Mouse (Mus musculus): ENCODE results near the gene H3f3b.
A peak's percentile ranks its signal among the peaks of the same experiment; 100 is the strongest.
"Not testable (repeated sequence)": the region's sequence is repeated elsewhere in the genome, so short reads cannot be mapped to it uniquely, and the experiment has no call there.

Gene H3f3b

DNA sequence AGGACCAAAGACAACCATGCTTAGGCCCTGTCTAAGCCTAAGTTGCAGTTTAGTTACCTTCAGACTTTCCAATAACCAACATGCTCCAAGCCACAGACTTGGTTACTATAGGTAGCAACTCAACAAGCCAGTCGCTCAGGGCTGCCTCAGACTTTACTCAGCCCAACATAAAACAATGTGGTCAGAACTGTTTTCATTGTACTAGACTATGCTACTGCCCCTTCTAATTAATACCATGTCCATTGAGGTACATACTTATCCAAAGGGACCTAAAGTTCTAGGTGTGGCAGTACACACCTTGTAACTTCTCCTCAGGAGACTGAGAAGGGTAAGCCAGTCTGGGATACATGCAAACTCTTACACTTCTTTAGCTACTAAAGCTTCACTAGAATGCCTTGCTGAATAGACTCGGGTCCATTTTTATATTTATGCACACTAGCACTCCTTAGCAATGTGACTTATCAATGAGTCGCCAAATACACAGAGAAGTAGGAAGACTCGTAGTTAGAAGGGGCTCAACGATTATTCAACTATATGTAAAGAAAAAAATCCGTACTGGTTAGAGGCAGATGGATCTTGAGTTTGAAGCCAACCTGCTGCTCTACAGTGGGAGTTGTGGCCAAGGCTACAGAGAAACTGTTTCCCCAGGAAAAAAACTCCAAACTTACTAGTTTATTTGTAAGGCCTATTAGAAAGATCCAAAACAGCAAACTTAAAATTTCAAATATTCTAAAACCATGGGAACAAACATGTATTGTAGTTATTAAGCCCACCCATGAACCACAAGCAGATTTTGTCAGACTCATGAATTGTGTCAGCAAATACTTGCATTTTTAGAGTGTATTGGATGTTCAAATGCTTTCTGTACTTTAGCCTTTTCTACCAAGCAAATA, 6.2 kb downstream of the H3f3b start:
- no peak for DNase-seq (ENCODE audit: low spot score in 2 of 2)

DNA sequence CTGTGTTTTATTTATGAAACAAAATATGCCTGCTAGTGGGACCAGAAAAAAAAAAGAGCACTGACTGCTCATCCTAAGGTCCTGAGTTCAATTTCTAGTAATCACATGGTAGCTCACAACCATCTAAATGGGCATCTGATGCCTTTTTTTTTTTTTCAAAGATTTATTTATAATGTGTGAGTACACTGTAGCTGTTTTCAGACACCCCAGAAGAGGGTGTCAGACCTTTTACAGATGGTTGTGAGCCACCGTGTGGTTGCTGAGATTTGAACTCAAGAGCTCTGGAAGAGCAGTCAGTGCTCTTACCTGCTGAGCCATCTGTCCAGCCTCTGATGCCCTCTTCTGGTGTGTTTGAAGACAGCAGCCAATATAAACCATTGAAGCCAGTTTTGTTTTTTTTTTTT, 7.2 kb downstream of the H3f3b start:
- DNase-seq (ENCODE audit: low spot score in 2 of 2): no peak

DNA sequence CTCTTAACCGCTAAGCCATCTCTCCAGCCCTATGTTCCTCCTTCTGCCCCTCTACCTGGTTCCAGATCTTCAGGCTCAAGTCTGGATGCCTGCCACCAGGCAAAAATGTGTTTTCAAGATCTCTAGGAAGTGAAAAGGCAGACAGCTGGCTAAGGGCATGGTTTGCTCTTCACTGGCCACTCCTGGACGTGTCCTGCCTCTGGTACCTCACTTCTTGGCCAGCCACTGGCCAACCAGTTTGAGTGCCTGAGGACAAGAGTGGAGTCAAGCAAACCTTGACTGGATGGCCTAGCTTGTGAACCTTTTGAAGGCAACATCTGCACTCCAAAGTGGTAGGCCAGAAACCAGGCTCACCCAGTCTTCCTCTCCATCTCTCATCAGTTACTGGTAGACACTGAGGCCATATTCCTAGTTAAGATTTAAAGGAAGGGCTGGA, 7.8 kb downstream of the H3f3b start:
- no peak for DNase-seq (ENCODE audit: low spot score in 2 of 2)

DNA sequence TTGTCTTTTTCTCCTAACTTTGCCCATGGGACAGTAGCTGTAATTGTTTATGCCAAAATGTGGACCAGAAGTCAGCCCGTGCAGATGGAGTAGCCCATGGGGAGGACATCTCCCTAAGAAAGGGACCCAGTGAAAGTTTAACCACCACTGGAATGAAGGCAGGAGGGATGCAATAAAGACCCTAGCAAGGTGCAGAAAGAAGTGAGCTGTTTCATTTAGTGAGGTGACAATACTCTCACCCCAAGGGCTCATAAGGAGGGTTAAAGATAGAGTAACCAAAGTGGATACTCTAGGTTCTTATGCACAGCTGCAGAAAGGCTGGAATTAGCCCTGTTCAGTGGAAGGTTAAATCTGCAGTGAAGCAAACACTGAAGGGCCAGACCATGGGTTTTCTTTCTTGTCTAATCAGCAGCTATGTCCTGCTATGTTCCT, 8.4 kb downstream of the H3f3b start:
- no peak for DNase-seq (ENCODE audit: low spot score in 2 of 2)

DNA sequence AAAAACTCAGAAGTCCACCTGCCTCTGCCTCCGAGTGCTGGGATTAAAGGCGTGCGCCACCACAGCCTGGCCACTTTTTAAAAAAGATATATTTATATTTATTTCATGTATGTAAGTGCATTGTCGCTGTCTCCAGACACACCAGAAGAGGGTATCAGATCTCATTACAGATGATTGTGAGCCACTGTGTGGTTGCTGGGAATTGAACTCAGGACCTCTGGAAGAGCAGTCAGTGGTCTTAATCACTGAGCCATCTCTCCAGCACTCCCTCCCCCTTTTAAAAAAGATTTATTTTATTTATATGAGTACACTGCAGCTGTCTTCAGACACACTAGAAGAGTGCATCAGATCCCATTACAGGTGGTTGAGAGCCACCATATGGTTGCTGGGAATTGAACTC, 8.9 kb downstream of the H3f3b start:
- not testable (repeated sequence) for DNase-seq (ENCODE audit: low spot score in 2 of 2)

DNA sequence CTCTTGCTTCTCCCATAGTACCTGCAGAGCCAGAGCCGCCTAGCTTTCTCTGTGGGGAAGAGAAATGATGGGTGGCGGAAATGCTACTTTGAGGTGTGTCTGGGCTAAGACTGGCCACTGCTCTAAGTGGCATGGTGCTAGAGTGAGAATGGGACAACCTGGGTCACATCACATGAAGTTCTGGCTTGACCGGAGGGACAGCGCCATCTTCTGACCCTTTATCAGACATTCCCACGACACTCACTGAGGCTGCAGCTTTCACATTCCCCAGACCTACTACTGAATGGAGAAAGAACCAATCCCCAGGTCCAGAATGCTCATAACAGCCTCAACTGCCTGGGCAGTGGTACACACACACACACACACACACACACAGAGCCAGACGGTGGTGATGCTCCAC, 9.7 kb downstream of the H3f3b start:
- DNase-seq (ENCODE audit: low spot score in 2 of 2): no peak

DNA sequence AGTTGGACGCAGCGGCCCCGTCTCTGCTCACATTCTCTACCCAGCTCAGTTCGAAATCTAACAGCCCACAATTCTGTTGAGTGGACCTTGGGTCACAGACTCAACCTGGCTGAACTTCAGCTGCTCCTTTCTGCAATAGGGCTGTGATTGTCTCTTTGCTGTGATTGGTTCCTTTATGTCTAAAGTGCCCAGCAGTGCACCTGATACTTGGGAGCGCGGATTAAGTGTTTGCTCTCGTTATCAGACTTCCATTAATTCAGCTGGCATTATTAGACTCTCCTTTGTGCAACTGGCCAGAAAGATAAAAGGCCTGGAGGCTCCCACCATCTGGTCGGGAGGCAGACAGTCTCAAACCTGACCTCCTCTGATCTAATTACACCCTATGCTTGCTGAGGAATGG, 12.9 kb downstream of the H3f3b start:
- DNase-seq (ENCODE audit: low spot score in 2 of 2): no peak

DNA sequence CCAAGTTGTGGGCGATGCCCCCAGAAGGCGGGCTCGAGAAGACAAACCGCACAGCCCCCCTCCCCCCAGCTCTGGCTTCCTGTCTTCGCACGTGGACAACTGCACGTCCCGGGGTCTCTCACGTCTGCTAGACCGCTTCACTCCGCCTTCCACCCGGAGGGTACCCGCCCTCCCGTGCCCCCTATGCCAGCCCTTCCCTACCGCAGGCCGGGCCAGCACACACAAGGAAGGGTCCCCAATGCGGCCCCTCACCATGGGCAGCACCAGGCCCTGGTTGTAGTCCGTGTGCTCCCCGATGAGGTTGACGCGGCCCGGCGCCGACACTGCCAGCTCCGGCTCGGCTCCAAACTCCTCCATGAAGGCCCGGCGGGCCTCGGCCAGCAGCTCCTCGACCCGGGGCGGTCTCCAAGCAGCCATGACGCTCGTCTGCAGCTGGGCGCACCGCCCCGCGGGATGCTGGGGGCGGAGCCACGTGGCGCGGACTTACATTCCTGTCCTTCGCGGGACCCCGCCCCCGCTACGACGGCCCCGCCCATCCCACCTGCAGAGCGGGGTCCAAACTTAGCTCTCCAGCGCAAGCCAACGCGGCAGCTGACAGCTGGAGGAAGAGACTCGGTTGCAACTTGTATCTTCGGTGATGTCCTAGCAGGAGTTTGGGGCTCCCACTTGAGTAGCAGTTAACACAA, 15.4 kb downstream of the H3f3b start, which contains the start of gene Galk1:
Galk1 (minus strand) TSS at position 458 of the 686 bp plus-strand sequence.
- peak; percentile 57 to 74 for DNase-seq (ENCODE audit: low spot score in 2 of 2)

DNA sequence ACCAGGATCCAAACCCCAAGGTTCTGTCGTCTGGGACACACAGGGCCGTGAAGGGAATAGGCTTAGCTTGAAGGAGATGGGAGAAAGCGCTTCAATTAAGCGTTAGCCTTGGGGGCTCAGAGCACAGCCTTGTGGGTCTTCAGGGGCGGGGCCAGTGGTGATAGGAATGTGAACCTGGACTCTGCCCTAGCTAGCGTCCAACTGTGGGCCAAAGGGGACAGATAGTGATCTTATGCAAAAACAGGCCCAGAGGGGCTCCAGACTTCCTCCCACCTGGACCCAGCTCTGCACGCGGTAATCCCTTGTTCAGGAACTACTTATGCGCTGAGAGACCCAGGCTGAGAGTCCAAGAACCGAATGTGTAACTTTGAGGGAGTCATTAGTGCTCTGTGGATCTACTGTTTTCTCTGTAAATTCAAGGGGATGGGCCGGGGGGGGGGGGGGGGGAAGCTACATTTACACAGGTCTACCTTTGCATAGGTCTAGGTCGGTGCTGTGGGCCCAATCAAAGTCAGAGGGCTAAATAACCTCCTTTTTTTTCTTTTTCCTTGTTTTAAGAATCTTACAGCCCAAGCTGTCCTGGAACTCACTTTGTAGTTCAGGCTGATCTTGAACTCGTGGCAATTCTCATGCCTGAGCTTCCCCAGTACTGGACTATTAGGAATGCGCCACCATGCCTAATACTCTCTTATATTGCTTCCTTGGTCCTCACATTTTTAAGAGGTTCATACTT, 16.1 kb downstream of the H3f3b start:
- DNase-seq (ENCODE audit: low spot score in 2 of 2): no peak

DNA sequence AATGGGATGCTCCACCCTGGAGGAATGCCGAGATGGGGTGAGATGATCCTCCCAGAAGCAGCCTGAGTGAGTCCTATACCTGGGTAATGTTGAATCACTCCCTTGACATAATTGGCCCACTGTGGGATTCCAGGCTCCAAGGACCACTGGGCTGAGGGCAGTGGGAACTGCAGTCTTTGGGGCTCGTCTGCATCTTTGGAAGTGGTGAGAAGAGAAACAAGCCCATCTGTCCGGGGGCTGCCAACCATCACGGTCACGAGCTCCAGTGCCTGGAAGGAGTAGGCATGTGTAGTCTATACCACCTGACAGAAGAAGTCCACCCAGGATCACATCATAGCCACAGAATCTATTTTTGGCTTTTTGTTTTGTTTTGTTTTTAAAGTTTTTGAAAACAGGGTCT, 16.8 kb downstream of the H3f3b start:
- DNase-seq (ENCODE audit: low spot score in 2 of 2): no peak

DNA sequence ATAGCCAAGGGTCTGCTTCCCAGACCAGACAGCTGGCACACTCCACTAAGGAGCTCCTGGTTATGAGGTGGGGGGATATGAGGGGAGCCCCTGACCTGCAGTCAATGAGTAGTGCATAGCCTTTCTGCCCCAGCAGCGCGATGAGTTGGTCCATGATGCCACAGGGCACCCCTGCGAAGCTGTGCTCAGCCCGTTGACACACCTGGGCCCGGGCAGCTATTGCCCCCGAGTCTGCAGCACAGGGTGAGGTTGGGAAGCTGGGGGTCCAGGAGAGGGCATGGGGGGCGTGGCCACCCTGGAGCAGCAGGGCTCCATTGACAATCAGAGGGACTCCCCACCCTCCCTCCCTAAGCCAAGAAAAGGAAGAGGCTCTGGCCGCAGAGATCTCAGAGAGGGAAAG, 17.6 kb downstream of the H3f3b start:
- DNase-seq (ENCODE audit: low spot score in 2 of 2): no peak

DNA sequence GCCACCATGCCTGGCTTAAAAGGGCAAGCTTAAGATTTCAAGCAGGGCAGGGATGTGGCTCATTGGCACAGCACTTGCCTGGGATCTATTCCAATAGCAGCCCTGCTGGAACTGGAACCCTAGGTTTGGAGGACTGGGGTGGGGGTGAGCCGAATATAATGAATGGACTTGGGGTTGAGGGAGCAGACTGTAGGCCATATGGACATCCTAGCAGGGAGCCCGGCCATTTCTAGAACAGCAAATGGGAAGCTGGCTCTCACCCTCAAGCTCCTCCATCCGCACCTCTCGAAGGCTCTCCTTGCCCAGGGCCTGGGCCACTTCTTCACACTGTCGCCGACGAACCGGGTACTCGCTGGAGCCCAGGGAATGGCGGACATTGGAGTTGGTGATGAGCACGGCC, 18.1 kb downstream of the H3f3b start:
- DNase-seq (ENCODE audit: low spot score in 2 of 2): peak in 1 of 2 experiments; percentile 64

DNA sequence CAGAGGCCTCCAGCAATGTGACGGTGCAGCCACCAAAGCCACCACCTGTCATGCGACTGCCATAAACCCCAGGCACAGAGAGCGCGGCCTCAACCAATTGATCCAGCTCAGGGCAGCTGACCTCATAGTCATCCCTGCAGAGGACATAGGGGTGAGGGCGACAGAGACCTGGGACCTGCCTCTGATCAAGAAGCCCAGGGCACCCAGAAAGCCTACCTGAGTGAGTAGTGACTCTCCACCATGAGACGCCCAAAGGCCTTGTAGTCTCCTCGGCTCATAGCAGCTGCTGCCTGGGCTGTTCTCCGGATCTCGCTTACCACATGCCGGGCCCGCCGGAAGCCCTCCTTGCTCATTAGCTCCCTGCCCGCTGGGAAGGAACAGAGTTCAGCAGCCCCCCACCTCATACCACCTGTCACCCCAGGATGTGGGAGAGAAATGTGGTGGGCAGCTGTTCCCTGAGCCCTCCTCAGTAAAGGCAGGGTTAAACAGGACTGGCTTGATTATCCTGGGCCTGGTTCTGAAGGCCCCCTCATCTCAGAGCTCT, 18.9 kb downstream of the H3f3b start:
- DNase-seq (ENCODE audit: low spot score in 2 of 2): no peak

DNA sequence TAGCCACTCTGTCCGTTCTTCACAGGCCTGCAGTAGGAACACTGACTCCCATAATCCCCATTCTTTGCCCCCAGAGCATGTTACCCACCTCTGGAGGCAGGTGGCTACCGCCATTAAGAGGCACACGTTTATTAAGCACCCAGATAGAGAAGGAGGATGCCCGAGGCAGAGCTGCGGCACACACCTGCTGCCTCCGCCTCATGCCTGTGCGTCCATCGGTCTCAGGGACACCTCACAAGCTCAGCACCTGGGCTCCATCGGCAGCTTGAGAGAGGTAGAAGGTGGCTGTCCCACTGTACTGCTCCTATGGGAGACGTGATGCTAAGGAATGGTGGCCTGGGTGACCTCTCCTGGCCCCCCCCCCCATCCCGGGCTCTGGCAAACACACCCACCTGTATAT, 19.4 kb downstream of the H3f3b start:
- no peak for DNase-seq (ENCODE audit: low spot score in 2 of 2)

DNA sequence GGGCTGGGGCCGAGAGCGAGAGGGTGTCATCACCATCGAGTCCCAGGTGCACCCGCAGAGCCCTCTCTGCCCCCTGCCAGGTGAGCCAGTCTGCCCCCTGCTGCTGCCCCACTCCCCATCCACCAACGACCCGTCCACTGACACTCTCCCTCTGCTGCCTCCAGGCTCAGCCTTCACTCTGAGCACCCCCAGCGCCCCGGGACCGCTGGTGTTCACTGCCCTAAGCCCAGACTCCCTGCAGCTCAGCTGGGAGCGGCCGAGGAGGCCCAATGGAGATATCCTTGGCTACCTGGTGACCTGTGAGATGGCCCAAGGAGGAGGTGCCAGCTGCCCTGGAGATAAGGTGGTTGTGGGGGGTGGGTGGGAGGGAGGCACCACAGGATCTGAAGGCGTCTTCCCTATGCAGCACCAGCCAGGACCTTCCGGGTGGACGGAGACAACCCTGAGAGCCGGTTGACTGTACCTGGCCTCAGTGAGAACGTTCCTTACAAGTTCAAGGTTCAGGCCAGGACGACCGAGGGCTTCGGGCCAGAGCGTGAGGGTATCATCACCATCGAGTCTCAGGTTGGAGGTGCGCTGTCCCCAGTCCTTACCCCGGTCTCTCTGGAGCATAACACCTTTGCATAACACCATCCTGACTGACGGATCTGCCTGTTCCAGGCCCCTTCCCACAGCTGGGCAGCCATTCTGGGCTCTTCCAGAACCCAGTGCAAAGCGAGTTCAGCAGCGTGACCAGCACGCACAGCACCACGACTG, 20.5 kb downstream of the H3f3b start:
- DNase-seq (ENCODE audit: low spot score in 2 of 2): no peak

DNA sequence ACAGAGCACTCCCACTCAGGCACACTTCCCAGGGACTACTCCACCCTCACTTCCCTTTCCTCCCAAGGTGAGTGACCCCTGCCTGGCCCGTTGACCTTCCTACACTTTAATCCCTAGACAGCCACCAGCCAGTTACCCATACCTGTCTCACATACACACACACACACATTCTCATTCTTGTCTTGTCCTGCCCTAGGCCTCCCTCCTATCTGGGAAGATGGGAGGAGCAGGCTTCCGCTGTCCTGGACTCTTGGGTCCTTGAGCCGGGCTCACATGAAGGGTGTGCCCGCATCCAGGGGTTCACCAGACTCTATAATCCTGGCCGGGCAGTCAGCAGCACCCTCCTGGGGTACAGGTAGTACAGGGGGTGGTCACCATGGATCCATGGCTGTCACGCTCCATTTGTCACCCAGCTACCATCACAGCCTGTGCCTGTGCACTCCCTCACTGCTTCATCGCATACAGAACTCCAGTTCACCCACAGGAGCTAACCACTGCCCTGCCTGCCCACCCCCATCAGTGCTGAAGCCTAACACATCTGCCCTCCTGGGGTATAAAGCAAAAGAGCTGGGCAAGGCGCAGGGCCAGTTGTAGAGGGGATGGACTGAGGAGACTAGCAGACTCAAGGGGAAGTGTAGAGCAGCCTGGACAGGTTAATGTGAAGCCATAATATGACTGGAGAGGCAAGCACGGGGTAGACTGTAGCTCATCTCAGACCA, 21.9 kb downstream of the H3f3b start:
- no peak for DNase-seq (ENCODE audit: low spot score in 2 of 2)

DNA sequence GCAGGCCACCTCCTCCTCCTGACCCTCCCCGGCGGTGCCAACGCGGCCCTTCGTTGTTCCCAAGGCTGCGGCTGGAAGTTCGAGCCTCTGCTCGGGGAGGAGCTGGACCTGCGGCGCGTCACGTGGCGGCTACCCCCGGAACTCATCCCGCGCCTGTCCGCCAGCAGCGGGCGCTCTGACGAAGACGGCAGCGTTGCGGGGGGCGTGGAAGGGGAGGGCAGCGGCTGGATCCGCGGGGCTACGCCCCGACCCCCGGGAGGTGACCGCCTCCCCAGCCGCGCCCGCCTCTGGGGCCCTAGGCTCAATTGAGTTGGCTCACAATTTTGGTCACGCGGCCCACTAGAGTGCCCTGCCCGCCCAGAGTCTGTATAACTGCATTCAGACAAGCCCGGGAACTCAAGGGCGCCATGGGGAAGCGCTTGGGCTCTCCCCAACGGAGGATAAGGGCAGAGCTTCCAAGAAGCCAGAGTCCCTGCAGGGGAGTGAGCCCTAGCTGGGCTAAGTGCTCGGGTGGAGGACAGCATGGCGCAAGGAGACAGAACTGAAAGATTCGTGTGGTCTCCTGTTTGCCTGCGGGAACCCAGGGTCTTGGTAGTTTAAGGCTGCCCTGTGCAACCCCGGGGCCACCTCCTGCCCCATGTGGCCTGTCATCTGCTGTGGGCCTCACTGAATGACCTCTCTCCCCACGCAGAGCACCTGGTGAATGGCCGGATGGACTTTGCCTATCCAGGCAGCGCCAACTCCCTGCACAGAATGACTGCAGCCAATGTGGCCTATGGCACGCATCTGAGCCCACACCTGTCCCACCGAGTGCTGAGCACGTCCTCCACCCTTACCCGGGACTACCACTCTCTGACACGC, 22.7 kb downstream of the H3f3b start:
- DNase-seq (ENCODE audit: low spot score in 2 of 2): peak; percentile 49 to 66

DNA sequence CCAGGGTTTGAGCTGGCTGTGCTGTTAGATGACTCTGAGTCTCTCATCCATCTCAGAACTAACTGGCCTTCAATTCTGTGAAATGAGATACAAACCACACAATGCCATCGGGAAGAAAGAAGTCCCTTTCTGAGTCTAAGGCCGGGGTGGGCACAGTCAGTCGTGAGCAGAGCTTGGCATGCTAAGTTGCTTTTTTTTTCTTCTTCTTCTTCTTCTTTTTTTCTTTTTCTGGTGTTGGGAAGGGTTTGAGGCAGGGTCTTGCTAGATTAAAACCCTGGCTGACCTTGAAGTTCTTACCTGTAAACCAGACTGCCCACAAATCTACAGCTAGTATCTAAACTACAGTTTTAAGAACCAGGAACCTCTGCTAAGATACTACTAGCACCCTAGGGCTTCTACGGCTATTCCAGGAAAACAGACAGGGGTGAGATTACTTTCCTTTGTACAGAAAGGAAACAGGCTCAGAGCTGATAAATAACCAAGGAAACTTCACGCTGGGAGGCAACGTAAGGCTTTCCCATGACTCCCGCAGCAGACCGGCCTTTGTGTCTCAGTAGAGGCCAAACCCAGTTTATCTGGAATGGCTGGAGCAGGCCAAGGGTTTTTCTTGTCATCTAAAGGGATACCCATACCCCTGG, 23.5 kb downstream of the H3f3b start:
- DNase-seq (ENCODE audit: low spot score in 2 of 2): no peak

DNA sequence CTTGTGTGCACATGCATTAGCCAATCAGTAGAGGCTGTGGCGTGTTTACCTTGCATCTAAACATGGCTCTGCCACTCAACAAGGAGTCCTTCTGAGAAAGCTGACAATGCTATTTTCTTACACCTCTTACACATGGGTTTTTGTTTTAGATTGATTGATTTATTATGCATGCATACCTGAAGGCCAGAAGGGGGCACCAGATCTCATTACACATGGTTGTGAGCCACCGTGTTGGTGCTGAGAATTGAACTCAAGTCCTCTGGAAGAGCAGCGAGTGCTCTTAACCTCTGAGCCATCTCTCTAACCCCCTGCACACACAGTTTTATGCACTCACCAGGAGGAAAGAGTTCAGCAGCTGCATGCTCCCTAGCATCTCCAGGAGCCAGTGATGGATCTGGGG, 24.9 kb downstream of the H3f3b start:
- DNase-seq (ENCODE audit: low spot score in 2 of 2): no peak
